Mouse (Mus musculus) kidney, adult 2 months (tissue): ENCODE results near the gene Sult4a1.

Experiments
- CTCF ChIP-seq: fragments of 200-500 bp; conservative IDR thresholded peaks from 2 replicates; pipeline ENCODE4 v1.5.1; 2011; ENCODE audit warnings: low read depth, mild to moderate bottlenecking, control low read depth, low read length, moderate library complexity, mixed read lengths; ENCODE audit not compliant: insufficient read depth, insufficient read length
- POLR2A ChIP-seq: fragments of 200-500 bp; IDR thresholded peaks from one replicate; pipeline ENCODE4 v1.6.1; 2011; ENCODE audit warnings: low read depth, low read length, control low read depth

- TF ChIP-seq CTCF (no peak), POLR2A (no peak)
Observed at GRCm38 (mm10) chr15:84108899-84109298, 3.3 kb upstream of the Sult4a1 start.
